Mouse (Mus musculus) naive thymus-derived CD4-positive, alpha-beta T cell, adult 5 months (primary cell): ENCODE measurements around the gene Btrc. TPM values are rescaled to one million over a fixed set of nuclear protein-coding genes. Genes with fewer than 3 reads are reported as not detected.

ENCODE experiments used
- polyA plus RNA-seq: library from polyadenylated mRNA; unstranded; fragments of 100-300 nt; shearing (Covaris generic); gene quantifications from one replicate; pipeline ENCODE4 v1.2.1, GENCODE M21; 2017

Btrc gene
- 21.8 TPM for polyA plus RNA-seq

DNA sequence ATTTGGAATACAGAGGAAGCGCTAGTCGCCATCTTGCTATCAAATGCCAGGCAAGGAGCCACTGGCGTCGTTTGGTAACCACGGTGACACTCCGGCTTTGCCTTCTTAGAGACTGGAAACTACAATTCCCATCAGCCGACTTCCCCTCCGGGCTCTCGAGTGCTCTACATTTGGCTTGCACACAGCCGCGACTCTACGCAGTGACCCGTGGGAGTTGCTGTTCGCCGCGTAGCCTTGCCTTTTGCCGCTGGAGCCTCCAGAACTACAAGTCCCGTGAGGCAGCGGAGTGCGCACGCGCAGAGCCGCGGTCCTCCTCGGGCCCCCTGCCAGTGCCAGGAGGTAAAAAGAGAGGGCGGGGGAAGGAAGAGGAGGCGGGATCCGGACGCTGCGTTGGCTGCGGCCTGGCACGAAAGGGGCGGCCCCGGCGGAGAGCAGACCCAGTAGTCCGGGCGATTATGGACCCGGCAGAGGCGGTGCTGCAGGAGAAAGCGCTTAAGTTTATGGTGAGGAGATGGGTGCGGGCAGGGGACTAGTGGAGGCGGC, at the start of gene Btrc:
TSS of gene Btrc (plus strand) at position 351 of the 543 bp plus-strand sequence.

DNA sequence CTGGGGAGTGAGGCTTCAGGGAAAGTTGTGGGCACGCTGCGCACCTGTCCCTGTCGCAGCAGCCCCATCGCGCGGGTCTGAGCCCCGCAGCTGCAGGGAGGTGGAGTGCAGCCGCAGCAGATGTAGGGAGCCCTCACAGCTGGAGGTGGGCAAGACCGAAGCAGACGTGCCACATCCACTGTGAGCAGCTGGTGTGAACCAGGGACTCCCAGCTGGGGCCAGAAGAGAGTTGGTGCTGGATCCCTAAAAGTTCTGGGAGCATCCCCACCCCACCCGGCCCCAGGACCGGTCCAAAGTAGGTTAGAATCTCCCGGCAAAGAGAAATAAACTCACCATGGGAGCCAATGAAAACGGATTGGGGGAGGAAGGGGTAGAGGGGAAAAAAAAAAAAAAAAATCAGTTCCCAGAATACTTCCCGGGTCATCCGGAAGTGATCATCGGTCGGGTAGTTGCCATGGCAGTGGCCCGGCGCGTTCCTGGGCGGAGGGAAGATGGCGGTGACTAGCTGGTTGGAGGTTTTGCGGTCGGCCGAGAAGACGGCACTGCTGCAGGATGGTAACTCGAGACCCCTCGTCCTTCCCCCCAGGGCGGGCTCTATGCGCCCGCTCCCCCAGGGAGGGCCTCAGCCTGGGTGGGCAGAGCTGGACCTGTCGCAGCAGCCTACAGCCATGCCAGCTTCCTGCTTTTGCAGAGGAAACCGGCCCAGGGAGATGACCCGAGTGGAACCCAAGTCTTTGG, 196.8 kb downstream of the Btrc start, which contains the start of the genes Poll and Gm17018:
TSS of gene Poll (minus strand) at position 379 of the 738 bp plus-strand sequence.
TSS of gene Gm17018 (plus strand) at position 463 of the 738 bp plus-strand sequence.

Other genes starting within 250 kb of the Btrc start
- not detected for gene Tlx1, start 213.1 kb upstream of the Btrc start, polyA plus RNA-seq
- gene Lbx1, start 127.9 kb upstream of the Btrc start, polyA plus RNA-seq, result not detected
- 5.8 TPM for gene Poll, start 196.8 kb downstream of the Btrc start, polyA plus RNA-seq
- gene Gm17018, start 196.9 kb downstream of the Btrc start, polyA plus RNA-seq, result 24.7 TPM